Mouse (Mus musculus) hematopoietic stem cell, adult 5-6 weeks (primary cell): ENCODE results near the gene H2-Q10. TPM values are rescaled to one million over a fixed set of nuclear protein-coding genes. Genes with fewer than 3 reads are reported as not detected.
"Not testable (repeated sequence)": the region's sequence is repeated elsewhere in the genome, so short reads cannot be mapped to it uniquely, and the experiment has no call there.

ENCODE experiments used
- ATAC-seq, 2 experiments: fragments of 125-278 bp in 1 of 2; replicated peaks in 1 of 2; 2 replicates each; pipeline ENCODE4 v1.8.0; 2016 to 2017; ENCODE audit warnings: inconsistent platforms in 2 of 2, mild to moderate bottlenecking in 2 of 2, moderate number of reproducible peaks in 2 of 2, low read depth in 1 of 2, moderate TSS enrichment in 1 of 2; ENCODE audit not compliant: low FRiP score in 2 of 2, poor library complexity in 2 of 2, severe bottlenecking in 2 of 2, insufficient read depth in 1 of 2, low TSS enrichment in 1 of 2
- total RNA-seq: library from RNA; stranded (forward); fragments of 172-1452, 232-1000 nt; gene quantifications from 2 replicates; pipeline ENCODE4 v1.2.3, GENCODE M21; 2017

The H2-Q10 gene
- total RNA-seq: 0.25 and 2.8 TPM in 2 replicates

DNA sequence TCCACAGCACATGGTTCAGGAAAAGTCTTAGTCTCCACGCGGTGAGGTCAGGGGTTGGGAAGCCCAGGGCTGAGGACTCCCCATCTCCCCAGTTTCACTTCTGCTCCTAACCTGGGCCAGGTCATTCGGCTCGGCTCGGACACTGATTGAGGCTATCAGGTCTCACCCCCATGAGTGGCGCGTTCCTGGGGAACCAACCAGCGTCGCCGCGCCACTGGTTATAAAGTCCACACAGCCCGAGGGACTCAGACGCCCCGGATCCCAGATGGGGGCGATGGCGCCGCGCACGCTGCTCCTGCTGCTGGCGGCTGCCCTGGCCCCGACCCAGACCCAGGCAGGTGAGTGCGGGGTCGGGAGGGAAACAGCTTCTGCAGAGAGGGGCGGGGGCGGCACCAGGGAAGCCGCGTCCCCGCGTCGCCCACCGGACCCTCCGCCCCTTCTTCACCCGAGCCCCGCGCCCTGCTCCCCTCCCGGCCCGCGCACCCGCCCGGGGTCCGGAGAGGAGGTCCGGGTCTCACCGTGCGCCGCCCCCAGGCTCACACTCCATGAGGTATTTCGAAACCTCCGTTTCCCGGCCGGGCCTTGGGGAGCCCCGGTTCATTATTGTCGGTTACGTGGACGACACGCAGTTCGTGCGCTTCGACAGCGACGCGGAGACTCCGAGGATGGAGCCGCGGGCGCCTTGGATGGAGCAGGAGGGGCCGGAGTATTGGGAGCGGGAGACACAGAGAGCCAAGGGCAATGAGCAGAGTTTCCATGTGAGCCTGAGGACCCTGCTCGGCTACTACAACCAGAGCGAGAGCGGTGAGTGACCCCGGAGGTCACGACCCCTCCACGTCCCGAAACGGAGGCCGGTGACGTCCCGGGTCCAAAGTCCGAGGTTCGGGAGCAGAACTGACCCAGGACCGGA lies at the start of gene H2-Q10:
Gene H2-Q10 (plus strand): TSS at position 248 of the 910 bp plus-strand sequence.
- no peak for ATAC-seq

DNA sequence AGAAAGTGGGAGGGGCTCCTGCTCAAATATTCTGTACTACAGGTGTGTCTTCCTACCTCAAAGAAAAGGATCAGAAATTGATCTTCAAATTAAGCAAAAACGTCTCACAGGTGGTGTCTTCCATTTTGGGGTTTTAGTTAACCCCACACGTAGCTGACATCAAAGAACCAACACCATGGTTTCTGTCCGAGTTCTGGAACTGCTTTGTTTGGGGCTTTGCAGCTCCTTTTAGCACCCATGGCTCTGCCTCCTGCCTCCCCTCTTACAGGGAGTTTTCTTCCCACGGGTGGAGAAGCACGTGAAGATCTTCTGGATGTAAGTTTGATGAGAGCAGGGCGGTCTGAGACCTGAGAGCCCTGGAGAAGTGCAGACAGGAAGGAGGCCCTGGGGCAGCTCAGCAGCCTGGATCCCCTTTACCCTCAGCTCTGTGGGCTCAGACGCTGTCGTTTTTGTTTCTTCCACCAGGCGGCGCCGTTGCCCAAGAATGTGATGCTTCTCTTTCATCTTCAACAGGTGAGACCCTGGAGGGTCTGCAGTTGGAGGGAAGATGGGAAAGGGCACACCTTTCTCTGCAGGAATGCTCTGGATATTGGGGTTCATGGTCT lies 49.6 kb upstream of the H2-Q10 start:
- not testable (repeated sequence) for ATAC-seq

DNA sequence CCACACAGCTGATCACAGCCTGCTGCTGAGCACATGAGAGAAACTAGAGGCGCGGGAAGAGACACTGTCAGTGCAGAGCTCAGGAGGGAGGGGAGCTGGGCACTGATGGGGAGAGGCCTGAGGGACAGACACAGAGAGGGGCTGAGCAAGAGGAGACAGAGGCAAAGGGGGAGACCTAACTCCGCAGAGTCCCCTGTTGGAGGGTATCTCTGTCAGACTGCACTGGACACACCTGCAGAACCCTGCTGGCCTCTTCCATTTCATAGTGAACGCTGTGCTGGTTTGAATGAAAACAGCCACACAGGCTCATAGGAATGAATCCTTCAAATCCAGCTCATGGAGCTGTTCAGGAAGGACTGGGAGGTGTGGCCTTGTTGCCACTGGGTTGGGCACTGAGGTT lies 48.6 kb upstream of the H2-Q10 start:
- ATAC-seq: not testable (repeated sequence)

DNA sequence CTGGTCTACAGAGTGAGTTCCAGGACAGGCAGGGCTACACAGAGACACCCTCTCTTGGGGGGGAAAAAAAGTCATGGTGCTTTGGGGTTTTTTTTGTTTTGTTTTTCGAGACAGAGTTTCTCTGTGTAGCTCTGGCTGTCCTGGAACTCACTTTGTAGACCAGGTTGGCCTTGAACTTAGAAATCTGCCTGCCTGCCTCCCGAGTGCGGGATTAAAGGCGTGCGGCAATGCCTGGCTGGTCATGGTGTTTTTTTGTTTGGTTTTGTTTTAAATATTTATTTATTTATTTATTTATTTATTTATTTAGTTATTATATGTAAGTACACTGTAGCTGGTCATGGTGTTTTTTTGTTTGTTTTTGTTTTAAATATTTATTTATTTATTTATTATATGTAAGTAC lies 47.5 kb upstream of the H2-Q10 start:
- not testable (repeated sequence) for ATAC-seq

DNA sequence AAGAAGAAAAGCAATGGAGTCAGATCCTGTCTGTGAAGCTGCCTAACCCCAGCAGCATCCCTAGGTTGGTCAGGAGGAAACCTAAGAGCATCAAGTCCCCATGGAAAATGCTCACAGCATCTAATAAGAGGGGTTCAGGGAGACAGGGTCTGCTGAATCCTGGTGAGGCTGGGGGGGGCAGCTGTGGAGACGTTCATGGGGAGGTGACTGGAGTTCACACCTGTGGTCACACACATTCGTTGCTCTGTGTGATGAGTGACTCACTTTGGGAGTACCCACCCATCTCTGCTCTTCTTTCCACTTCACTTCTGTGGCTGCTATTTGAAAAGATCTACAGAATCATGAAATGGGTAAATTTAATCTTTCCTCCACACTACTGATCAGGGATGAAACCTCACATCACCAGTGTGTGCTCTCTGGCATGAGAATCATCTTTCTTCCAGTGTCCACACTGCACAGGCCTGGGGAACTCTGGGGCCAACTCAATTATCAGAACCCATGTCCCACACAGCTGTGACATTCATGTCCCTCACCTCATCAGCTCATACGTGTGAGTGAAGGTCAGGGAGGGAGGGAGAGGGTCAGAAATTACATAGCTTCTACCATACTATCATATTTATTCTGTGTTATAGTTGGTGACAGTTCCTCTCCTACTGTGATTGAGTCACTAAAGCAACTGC lies 46.6 kb upstream of the H2-Q10 start:
- ATAC-seq: not testable (repeated sequence)

DNA sequence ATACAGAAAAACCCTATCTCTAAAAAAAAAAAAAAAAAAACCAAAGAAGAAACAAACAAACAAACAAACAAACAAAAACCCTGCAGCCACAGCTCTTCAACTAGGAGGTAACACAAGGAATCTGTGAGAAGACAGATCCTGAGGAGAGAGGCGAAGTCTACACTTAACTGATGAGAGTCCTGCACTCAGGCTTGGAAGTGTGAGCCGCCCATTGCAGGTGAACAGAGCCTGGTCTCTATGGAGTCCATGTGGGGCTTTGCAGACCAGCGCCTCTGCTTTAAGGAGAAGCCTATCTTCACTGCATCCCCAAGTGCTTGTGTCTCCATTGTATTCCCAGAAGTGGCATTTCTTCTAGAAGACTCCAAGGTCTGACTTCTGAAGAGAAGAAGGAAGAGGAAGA lies 45.8 kb upstream of the H2-Q10 start:
- not testable (repeated sequence) for ATAC-seq

DNA sequence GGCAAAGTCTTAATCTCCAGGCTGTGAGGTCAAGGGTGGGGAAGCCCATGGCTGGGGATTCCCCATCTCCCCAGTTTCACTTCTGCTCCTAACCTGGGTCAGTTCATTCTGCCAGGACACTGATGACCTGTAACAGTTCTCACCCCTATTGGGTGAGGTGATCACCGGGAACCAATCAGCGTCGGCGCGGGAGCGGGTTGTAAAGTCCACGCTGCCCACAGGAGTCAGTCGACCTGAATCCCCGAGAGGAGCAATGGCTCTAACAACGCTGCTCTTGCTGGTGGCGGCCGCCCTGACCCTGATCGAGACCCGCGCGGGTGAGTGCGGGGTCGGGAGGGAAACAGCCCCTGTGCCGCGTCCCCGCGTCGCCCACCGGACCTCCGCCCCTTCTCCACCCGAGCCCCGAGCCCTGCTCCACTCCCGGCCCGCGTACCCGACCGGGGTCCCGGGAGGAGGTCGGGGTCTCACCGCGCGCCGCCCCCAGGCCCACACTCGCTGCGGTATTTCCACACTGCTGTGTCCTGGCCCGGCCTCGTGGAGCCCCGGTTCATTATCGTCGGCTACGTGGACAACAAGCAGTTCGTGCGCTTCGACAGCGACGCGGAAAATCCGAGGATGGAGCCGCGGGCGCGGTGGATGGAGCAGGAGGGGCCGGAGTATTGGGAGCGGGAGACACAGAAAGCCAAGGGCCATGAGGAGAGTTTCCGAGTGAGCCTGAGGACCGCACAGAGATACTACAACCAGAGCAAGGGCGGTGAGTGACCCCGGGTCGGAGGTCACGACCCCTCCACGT lies 45.1 kb upstream of the H2-Q10 start, which contains the start of gene H2-Q6:
Gene H2-Q6 (plus strand): TSS at position 227 of the 793 bp plus-strand sequence.
- ATAC-seq: peak; percentile 97

DNA sequence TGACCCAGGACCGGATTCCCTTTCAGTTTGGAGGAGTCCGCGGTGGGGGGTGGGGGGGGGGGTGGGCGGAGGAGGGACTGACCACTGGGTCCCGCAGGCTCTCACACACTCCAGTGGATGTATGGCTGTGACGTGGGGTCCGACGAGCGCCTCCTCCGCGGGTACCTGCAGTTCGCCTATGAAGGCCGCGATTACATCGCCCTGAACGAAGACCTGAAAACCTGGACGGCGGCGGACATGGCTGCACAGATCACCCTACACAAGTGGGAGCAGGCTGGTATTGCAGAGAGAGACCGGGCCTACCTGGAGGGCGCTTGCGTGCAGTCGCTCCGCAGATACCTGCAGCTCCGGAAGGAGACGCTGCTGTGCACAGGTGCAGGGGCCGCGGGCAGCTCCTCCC lies 44.4 kb upstream of the H2-Q10 start:
- not testable (repeated sequence) for ATAC-seq

DNA sequence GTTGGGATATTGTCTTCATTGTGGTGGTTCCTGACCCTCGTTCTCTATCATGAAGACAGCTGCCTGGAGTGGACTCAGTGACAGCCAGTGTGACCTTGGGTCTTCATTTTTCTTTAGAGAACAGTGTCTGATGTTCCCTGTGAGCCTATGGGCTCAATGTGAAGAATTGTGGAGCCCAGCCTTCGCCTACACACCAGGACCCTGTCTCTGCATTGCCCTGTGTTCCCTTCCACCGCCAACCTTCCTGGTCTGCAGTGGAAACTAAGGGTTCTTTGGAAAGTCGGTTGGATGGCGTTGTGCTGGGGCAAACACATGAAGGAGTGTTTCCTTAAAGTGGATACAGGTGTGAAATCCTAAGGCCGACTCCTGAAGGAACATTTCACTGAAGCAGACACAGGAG lies 41.0 kb upstream of the H2-Q10 start:
- ATAC-seq: not testable (repeated sequence)

DNA sequence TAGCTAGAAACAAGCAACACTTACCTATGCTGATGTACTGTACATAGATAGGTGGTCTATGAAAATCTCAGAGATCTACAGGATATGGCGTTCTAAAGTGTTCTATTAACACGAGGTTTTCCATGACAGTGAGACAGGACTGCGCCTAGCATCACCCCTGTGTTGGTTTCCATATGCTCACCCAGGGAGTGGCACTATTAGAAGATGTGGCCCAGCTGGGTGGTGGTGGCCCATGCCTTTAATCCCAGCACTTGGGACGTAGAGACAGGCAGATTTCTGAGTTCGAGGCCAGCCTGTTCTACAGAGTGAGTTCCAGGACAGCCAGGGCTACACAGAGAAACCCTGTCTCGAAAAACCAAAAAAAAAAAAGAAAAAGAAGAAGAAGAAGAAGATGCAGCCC lies 39.2 kb upstream of the H2-Q10 start:
- not testable (repeated sequence) for ATAC-seq

DNA sequence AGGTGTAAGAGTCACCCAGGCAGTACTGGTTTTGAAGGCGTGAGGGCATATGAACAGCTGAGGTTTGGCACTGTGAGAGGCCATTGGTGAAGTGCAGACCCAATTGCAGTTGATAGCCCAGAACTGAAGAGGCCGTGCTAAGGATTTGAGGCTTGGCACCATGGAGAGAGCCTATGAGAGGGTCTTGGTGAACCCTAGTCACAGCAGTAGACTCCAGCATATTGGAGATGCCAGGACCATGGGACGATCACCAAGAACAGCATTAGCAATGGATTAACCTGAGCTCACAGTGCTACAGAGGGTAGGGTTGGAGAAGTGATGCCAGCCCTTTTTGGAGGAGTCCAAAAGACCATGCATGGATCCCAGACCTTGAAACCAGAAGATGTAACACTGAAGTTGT lies 37.7 kb upstream of the H2-Q10 start:
- not testable (repeated sequence) for ATAC-seq

DNA sequence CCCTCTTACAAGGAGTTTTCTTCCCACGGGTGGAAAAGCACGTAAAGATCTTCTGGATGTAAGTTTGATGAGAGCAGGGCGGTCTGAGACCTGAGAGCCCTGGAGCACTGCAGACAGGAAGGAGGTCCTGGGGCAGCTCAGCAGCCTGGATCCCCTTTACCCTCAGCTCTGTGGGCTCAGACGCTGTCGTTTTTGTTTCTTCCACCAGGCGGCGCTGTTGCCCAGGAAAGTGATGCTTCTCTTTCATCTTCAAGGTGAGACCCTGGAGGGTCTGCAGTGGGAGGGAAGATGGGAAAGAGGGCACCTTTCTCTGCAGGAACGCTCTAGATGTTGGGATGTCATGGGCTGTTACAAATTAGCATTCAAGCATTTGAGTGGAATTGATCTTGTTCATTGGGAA lies 35.1 kb upstream of the H2-Q10 start:
- 0 out of 4 replicates have a peak, but pooled peaks of 1 of the 2 experiments have one; percentile 24 for ATAC-seq

DNA sequence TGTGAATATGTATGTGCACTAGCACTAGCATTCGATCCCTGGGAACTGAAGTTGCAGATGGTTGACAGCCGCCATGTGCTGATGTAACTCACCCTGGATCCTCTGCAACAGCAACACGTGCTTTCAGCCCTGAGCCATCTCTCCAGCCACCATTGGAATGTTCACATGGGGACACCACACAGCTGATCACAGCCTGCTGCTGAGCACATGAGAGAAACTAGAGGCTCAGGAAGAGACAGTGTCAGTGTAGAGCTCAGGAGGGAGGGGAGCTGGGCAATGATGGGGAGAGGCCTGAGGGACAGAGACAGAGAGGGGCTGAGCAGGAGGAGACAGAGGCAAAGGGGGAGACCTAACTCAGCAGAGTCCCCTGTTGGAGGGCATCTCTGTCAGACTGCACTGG lies 34.3 kb upstream of the H2-Q10 start:
- not testable (repeated sequence) for ATAC-seq

DNA sequence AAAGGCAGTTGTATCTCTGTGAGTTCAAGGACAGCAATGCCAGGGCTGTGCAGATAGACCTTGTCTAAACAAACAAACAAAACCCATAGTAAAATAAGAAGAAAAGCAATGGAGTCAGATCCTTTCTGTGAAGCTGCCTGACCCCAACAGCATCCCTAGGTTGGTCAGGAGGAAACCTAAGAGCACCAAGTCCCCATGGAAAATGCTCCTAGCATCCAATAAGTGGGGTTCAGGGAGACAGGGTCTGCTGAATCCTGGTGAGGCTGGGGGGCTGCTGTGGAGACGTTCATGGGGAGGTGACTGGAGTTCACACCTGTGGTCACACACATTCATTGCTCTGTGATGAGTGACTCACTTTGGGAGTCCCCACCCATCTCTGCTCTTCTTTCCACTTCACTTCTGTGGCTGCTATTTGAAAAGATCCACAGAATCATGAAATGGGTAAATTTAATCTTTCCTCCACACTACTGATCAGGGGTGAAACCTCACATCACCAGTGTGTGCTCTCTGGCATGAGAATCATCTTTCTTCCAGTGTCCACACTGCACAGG lies 32.4 kb upstream of the H2-Q10 start:
- not testable (repeated sequence) for ATAC-seq

DNA sequence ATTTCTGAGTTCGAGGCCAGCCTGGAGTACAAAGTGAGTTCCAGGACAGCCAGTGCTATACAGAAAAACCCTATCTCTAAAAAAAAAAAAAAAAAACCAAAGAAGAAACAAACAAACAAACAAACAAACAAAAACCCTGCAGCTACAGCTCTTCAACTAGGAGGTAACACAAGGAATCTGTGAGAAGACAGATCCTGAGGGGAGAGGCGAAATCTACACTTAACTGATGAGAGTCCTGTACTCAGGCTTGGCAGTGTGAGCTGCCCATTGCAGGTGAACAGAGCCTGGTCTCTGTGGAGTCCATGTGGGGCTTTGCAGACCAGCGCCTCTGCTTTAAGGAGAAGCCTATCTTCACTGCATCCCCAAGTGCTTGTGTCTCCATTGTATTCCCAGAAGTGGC lies 31.5 kb upstream of the H2-Q10 start:
- ATAC-seq: not testable (repeated sequence)

DNA sequence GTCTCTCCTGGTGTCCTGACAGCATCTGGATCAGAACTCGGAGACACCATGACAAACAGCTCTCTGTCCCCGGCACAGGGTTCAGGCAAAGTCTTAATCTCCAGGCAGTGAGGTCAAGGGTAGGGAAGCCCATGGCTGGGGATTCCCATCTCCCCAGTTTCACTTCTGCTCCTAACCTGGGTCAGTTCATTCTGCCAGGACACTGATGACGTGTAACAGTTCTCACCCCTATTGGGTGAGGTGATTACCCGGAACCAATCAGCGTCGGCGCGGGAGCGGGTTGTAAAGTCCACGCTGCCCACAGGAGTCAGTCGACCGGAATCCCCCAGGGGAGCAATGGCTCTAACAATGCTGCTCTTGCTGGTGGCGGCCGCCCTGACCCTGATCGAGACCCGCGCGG lies 31.0 kb upstream of the H2-Q10 start, which contains the start of gene H2-Q7:
Gene H2-Q7 (plus strand): TSS at position 271 of the 400 bp plus-strand sequence.
- ATAC-seq: peak; percentile 95 to 98

DNA sequence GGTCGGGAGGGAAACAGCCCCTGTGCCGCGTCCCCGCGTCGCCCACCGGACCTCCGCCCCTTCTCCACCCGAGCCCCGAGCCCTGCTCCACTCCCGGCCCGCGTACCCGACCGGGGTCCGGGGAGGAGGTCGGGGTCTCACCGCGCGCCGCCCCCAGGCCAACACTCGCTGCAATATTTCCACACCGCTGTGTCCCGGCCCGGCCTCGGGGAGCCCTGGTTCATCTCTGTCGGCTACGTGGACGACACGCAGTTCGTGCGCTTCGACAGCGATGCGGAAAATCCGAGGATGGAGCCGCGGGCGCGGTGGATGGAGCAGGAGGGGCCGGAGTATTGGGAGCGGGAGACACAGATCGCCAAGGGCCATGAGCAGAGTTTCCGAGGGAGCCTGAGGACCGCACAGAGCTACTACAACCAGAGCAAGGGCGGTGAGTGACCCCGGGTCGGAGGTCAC lies 30.6 kb upstream of the H2-Q10 start:
- not testable (repeated sequence) for ATAC-seq
